Mouse (Mus musculus) cerebellum, adult 9-11 months (tissue): ENCODE data around the gene Ttc39a.
"Not testable (repeated sequence)": the region's sequence is repeated elsewhere in the genome, so short reads cannot be mapped to it uniquely, and the experiment has no call there.

Source experiments
- DNase-seq: peaks from one replicate; pipeline ENCODE4 v3.0.0; 2022

Ttc39a gene

DNA sequence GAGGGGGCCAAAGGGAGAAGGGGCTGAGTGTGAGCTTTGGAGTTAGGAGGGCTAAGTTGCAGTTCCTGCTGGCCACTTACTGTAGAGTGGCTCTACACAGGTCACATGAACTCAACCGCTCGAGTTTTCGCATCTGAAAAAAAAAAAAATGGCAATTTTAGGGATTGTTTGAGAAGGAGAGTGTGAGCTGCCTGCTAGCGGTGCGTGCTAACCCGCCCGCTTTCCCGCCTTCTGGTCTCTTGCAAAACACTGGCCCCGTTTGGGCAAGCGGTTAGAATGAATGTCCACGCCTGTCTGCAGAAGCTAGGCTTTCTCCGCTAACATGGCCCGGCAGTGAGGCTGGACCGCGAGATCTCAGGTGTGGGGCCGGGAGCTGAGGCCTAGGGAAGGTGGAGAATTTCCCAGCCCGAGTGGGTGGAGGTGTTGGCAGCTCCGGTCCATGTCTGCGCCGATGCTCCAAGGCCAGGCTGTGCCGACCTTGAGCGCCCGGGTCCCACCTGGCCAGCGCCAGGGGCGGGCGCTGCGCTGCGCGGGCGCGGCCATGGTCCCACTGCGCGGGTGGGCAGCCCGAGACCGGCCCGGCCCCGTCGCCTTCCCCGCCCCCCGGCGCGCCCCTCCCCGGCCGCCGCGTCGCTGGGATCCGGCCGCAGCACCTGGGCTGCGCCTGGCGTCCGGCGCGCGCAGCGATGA lies at the start of gene Ttc39a:
Ttc39a (plus strand) TSS at position 138 of the 690 bp plus-strand sequence.
- peak; percentile 80 for DNase-seq

DNA sequence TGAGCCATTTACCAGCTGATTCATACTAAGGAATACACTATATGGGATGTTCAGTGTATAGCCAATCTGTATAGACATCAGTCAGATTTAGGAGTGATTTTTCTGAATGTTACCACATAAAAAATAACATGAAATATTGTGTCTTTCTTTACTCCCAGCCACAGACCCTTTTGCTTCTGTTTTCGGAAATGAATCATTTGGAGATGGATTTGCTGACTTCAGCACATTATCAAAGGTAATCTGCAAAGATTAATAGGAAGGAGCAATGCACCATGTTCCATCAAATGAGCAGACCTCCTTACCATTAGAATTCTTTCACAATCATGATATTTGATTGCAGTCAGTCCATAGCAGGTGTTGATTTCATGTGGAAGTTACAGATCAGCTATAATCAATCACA lies 28.3 kb upstream of the Ttc39a start:
- no peak for DNase-seq

DNA sequence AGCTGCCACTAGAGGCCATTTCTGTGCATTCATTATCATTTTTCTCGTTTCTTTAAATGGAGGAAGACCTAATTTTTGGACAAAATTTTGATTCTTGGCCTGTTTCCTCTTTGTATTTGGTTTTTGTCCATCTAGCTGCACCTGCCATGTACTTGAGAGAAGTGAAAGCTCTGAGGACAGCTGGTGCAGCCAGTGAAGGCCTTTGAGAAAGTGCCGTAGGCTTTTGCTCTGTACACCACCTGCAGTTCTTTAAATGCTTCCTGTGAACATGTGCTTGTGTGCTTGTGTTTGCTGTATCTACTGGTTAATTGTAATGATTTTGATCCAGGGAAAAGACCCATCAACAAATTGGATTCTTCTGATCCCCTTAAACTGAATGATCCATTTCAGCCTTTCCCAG lies 24.0 kb upstream of the Ttc39a start:
- DNase-seq, result peak; percentile 57

DNA sequence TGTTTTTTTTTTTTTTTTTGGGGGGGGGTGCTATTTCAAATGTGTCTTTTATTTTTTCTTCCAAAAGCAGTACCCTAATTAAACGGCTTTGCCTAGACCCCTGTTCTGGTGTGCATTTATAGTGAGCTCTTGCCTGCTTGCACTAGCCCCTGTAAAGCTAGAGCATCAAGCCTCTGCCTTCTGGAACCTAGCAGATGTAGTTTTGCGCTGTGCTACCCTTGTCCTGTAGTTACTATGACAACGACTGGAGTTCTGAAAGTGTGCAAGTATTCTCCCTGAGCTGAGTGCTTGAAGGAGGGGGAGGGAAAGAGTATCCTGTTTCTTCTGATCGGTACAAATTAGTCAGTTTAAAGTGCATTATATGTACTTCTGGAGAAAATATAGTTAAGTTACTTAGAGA lies 20.8 kb upstream of the Ttc39a start:
- no peak for DNase-seq

DNA sequence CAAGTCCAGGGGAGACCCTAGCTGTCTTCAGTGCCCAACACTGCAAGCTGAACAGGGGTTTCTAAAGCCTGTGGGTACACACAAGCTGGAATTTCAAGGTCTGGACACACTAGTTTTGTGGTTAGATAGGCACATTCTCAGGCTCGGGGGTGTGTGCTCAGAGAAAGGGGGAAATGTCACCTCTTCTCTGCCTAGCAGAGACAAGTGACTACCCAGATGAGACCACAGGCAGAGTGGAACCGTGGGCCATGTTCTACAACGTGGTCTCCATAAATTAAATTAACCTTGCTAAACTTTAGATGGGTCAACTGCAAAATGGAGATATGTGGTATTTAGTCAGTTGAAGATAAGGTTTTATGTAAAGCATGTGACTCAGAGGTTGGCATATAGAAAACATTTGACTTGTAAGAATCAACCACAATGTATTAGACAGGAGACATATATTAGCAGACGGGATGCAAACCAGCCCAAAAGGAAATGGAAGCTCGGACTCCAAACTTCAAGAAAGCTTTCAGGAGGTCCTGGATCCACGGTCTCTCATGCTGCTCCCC lies 13.1 kb upstream of the Ttc39a start:
- no peak for DNase-seq

DNA sequence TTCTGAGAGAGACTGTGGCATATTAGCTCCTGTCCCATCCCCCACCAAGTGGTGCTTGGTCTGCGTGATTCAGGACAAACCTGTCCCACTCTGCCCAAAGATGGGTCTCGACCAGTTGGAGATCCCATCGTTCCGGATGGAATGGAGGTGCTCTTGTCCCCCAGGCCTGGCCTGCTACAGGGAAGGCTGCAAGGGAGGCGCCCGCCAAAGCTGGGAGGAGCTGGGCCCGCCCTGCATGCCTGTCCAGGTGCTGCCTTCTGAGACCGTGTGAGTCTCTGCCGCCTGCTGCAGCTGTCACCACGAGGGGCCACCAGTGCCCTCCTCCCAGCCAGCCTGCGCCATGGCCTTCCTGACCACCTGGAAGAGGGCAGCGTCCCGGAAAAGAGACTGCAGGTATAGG lies 12.5 kb upstream of the Ttc39a start:
- DNase-seq, result no peak

DNA sequence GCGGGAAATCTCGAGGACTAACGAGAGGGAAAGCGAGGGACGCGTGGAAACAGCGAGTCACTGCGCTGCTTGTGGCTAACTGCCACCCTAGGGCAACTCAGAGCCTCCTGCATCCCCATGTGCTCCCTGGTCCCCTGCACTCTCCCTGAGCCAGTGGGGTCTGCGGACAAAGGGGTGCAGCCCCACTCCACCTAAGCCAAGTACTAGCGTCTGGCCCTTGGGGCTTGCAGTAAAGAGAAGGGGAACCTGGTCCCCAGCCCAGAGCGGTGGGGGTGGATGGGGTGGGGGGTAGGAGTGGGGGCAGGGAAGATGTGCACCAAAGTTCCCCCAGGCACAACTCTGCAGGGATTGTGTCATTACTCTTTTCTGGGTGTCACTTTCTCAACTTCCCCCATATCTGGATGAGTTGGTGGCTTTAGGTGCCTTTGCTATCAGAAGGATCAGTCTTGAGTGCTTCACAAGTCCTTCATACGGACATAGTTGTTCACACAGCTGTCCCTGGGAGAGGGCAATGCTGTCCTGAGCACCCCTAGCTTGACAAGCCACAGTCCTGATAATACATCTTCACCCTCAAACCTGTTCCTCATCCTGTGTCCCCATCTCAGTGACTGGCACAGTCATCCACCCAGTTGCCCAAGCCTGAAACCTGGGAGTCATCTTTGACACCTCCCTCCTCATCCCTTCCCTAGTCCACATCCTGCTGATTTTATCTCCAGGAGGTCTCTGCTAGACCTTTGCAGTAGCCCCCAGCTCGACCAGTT lies 11.9 kb upstream of the Ttc39a start:
- no peak for DNase-seq

DNA sequence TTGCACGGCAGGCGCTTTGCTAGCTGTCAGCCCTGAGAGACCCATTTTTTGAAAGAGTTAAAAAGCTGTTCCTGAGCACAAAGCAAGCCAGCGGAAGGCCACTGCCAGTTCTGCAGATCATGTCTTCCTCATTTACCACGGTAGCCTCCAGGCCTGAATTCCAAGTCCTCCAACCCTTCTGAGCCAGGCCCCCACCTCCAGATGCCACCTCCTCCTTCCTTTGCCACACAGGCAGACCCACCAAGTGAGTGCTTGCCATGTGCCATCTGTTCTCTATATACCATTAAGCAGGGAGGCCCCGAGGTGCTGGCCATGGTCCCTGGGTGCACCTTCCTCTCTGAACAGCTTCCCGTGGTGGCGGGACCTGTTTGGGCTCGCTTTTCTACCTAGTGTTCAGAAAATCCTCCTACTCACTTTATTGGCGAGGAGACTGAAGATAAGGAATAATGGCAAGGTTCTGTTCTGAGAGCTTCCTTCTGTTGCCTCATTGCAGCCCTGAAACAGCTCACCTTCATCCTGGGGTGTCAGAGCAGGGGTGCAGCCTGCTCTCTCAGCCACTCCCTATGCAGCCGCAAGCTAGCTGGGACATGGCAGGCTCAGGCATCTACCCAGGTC lies 6.0 kb upstream of the Ttc39a start:
- no peak for DNase-seq

DNA sequence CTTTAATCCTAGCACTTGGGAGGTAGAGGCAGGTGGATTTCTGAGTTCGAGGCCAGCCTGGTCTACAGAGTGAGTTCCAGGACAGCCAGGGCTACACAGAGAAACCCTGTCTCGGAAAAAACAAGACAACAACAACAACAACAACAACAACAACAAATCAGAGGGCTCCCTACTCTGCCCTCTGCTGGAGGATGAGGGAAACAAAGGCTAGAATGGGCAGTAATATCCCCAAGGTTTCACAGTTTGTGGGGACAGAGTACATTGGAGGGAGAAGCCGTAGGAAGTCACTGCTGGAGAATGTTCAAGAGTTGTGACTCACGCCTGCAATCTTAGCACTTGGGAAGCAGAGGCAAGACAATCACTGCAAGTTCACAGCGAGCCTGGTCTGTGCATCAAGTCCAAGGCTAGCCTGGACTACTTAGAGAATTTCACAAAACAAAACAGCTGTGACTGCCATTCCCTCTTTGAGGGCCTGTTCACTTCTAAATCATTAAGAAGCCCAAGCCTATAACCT lies 5.2 kb upstream of the Ttc39a start:
- no peak for DNase-seq

DNA sequence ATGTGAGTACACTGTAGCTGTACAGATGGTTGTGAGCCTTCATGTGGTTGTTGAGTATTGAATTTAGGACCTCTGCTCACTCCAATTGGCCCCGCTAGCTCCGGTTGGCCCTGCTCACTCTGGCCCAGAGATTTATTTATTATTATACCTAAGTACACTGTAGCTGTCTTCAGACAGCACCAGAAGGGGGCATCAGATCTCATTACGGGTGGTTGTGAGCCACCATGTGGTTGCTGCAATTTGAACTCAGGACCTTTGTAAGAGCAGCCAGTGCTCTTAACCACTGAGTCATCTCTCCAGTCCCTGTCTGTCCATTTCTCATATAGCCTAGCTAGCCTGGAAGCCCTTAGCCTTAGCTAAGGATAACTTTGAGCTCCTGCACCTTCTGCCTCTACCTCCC lies 1.5 kb upstream of the Ttc39a start:
- not testable (repeated sequence) for DNase-seq

DNA sequence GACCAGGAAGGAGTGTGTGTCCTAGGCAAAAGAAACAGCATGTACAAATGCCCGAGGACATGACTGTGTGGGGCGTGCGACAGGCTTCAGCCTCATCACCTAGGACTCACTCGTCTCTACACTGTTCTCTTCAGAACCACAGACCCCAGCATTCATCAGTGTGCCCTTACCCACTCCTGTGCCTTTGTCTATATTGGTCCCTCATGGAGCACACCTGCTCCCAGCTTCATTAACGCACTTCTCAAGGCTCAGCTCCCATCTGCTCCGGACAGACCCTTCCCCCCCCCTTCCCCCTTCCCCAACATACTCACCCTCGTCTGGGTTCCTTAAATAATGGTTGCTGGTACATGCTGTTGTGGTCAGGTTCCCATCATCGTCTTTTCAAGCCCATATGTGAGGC lies 1.0 kb upstream of the Ttc39a start:
- no peak for DNase-seq

DNA sequence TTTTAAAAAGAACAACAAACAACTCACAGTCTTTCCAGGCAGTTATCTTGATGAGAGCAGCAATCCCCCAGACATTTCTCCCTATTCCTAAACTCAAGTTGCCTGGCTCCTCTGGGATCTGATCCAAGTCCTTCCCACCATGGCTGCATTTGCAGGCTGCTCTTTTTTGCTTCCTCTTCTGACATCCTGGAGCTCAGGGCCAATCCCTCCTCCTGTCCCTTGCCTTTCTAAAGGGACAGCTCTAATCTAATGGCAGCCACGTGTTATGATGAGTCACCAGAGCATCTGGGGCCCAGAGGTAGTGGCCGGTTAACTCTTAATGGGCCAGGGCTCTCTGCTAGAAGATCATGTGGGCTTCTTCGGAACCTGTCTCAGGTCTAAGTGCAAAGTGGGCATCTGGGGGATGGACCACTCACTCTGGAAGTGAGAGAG lies 353 bp upstream of the Ttc39a start:
- DNase-seq, result peak; percentile 77

DNA sequence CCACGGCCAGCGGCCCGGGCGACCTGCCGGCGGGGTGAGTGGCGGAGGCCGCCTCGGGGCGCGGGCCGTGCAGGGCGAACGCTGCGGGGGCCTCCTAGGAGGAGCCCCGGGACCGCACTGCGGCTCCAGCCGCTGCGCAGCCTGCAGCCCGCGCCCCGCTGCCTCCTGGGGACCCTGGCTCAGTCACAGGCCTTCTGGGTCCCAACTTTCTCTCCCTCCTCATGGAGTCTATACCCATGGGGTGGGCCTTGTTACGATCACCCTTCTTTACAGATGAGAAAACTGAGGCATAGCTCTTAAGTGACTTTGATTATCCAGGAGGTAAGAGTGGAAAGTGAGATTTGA lies 725 bp downstream of the Ttc39a start:
- no peak for DNase-seq

DNA sequence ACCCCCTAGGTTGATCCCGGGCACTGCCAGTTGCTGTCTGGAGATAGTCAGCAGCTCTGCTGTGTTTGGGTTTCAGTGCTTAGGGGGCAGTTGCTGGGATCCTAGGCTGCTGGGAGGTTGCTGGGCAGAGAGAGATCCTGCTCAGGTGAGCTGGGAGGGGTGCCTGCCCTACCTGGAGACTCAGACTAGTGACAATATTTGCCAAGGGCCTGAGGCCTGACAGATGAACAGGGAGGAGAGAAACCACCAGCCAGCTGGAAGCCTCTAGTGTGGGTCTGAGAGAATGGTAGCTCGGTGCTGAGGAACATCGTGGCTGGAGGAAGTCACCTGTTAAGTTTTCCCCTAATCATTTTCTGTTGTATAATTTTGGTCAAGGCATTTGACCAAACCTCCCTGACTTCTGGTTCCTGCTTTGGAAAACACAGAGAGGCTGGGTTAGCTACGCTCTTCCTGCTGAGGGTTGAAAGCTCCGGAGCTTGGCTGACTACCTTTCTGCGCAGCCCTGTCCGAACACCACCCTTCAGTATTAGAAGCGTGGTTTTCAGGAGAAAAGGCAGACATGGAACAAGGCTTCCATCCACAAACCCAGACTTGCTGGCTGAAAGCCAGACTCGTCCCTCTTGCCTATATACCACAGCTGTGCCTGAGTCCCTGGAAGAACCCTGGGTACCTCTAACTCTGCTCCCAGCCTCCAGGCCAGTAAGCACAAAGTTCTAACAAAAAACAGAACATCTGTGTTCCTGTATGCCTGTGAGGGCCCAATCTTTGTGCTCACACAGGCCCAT lies 1.5 kb downstream of the Ttc39a start:
- DNase-seq, result peak; percentile 61

DNA sequence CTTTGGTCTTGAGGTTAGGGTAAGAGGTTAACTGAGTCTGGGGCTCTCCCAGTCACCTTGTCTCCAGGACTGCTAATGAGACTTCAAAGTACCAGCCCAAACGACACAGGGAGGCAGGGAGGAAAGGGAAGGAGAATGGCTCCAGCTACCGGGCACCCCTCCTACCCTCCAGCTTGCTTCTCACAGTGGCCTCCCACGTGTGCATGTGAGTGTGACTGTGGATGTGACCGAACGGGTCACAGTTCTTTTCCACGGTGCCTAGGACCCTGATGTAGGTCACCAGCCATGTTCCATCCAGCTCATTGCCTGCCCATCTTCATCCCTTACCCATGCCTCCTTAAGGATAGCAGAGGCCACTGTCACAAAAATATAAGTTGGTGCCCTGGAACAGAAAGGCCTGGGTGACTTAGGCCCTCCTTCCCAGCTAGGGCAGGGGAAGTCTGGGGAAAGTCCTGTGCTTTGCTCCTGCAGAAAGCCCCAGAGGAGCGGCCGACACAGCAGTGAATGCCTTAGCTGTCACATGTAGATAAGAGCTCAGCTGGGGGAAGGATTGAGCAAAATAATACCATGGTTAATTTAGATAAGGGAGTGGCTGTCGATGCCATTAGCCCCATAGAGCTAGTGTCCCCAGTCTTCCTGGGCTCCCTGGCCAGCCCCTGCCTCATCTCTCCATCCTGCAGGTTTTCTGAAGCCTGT lies 4.4 kb downstream of the Ttc39a start:
- DNase-seq, result no peak

DNA sequence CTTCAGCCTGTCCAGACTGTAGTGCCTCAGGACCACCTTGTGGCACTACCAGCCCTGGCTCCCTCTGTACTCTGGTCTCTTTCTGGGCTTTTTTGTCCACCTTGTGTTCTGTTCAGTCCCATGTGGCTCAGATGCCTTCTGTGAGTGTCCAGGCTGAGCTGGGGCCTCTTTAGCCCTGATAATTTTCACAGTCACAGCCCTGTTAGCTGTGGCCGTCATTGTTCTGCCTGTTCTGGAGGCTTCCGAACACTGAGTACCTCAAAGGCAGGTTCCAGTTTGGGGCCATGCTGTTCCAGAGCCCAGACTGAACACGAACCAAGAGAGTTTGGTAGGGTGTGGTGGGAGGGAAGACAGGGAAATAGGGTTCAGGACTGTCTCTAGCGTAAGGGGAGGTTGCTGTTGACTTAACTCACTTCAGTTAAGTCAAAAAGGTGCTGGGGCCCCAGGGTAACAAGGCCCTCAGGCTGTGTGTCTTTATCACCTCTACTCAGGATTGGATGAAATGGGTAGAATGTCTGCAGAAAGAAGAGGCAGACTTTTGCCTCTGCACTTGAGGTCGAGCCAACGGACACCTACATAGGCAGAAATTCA lies 5.0 kb downstream of the Ttc39a start:
- DNase-seq, result no peak

DNA sequence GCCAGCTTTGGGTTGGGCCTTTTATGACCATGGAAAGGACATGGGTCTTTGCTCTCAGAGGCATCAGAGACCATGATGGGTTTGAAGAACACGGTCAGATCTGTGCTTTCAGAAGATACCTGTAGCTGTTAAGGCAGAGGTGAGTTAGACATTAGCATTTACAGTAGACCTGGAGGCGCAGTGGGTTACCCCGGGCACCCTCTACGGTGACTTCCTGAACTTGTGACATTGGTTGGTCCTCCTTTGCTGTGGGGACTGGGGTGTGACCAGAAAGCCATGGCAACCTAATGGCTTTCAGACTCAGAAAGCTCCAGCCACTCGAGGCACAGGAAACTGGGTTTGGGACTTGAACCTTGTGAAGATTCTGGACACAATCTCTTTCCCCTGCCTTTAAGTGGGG lies 5.8 kb downstream of the Ttc39a start:
- DNase-seq, result no peak

DNA sequence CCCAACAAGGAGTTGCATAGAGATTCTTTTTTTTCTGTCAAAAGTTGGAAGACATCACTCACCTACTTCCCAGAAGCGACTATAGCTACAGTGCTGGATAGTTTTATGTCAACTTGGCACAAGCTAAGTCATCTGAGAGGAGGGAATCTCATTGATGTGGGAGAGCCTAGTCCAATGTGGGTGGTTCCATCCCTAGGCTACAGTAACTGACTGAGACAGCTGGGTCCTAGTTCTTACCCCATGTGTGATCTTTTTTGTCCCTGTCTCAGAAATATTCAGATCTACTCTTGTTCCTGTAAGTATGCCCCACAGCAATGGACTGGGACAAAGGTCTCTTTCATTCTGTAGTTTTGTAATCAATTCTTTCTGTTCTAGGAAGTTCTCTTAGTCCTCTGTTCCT lies 11.6 kb downstream of the Ttc39a start:
- DNase-seq, result no peak

DNA sequence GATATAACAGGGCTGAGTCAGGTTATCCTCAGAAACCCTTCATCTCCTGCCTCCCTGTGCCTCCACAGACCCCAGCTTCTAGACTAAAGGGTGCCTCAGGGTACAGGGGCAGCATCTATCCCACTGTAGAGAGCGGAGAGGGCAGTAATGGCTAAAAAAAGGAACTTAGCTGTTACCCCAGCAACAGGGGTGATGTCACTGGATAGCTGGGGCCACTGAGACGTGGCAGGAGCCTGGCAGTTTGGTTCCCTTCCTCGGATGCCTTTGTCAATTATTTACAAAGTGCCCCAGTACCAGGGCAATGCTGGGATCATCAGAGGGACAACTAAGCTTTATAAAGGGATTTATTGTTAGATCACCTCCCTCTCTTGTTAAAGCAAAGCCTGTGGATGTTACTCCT lies 12.6 kb downstream of the Ttc39a start:
- DNase-seq, result no peak

DNA sequence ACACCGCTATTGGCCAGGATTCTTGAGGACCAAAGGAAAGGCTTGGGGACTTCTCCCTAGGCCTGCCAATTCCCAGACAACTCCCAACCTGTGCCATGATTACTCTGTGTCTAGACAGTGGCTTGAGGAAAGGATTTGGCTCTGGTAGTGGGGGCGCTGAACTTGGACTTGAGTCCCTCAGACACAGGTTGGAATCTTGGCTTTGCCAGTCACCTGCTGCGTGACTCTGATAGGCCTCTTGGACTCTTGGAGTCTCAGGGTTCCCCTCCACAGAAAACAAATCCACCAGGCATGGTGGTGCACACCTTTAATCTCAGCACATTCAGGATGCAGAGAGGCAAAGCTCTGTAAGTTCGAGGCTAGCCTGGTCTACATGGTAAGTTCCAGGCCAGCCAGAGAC lies 13.1 kb downstream of the Ttc39a start:
- DNase-seq, result no peak

DNA sequence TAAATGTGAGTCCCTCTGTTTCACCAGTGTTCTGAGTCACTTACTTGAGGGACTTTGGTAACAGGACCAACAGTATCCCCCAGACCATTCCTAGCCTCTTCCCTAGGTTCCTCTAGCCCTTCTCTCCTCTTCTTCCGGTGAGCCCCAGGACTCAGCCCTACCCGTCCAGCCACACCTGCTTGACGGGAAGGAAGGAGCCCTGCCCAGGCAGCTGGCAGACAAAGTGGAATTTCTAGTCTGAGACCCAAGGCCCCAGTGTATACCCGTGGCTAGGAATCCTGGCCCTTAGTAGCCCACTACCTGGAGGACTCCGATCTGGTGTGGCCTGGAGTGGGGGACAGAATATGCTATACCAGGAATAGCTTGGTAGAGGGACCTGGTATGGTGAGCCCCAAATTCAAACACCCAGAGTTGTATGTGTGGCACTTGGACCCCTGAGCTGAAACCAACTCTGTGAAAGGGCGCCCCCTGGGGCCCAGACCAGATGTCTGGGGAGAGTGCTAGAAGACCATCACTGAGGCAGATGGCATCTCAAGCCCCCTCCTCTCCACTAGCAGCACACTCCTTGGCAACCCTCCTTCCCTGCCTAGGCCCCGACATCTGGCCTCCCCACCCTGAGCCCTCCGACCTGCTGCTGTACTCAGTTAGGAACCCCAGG lies 13.8 kb downstream of the Ttc39a start:
- DNase-seq, result no peak
